Mouse (Mus musculus) midbrain, embryonic 15.5 days (tissue): ENCODE measurements around the gene Gm26897. TPM values are rescaled to one million over a fixed set of nuclear protein-coding genes. Genes with fewer than 3 reads are reported as not detected.
A peak's percentile ranks its signal among the peaks of the same experiment; 100 is the strongest.

Experiments used
- ATAC-seq: fragments of 200-750 bp; cut with Nextera tagmentation; replicated peaks from 2 replicates; pipeline ENCODE4 v1.8.0; 2017; ENCODE audit warnings: moderate TSS enrichment
- H3K27ac ChIP-seq: fragments of 300-500 bp; sonication (generic); 2 replicates; pipeline ENCODE4 v1.5.1; 2015; ENCODE audit warnings: mild to moderate bottlenecking, inconsistent platforms
- H3K27me3 ChIP-seq: fragments of 300-500 bp; sonication (generic); replicated peaks from 2 replicates; pipeline ENCODE4 v1.6.1; 2015; ENCODE audit warnings: inconsistent platforms
- H3K36me3 ChIP-seq: fragments of 300-500 bp; sonication (generic); replicated peaks from 2 replicates; pipeline ENCODE4 v1.6.1; 2015; ENCODE audit warnings: inconsistent platforms
- H3K4me1 ChIP-seq: fragments of 300-500 bp; sonication (generic); 2 replicates; pipeline ENCODE4 v1.6.1; 2015; ENCODE audit warnings: inconsistent platforms
- H3K4me2 ChIP-seq: fragments of 300-500 bp; sonication (generic); 2 replicates; pipeline ENCODE4 v1.6.1; 2015; ENCODE audit warnings: inconsistent platforms, mild to moderate bottlenecking, moderate library complexity
- H3K4me3 ChIP-seq: fragments of 300-500 bp; sonication (generic); 2 replicates; pipeline ENCODE4 v1.5.1; 2015; ENCODE audit warnings: mild to moderate bottlenecking, inconsistent platforms
- H3K9ac ChIP-seq: fragments of 300-500 bp; sonication (generic); 2 replicates; pipeline ENCODE4 v1.6.1; 2015; ENCODE audit warnings: mild to moderate bottlenecking, inconsistent platforms
- H3K9me3 ChIP-seq: fragments of 300-500 bp; sonication (generic); 2 replicates; pipeline ENCODE4 v1.6.1; 2016; ENCODE audit warnings: inconsistent platforms
- WGBS: fragments of 180-500 bp; shearing (Covaris S2); methylation state at CpG from one replicate; pipeline ENCODE4 v1.1.7; 2015; ENCODE audit warnings: mixed read lengths; 5-methylcytosine and 5-hydroxymethylcytosine counted together
- polyA plus RNA-seq: library from polyadenylated mRNA; unstranded; fragments of >200 nt; fragmentation: Nextera tagmentation; extraction: Ambion mirVana; gene quantifications from 2 replicates; pipeline ENCODE4 v1.2.1, GENCODE M21; 2015

The Gm26897 gene
- not detected in 2 replicates for polyA plus RNA-seq

DNA sequence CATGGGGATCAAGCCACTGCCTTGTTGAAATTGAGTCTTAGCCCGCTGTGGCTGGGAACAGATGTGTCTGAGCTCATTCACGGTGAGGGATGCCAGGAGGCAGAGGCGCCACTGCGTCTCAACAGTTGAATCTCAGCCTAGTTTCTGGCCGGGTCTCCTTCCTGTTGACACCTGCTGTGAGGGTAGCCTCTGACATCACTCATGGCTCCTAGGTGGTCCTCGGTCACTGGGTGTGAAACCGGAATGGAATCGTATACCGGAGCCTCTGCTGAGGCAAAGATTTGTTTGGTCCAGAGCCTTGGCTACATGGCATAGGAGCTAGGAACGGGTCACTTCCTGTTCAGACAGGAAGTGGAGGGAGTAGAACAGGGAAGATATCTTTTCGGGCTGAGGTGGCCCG is at the start of gene Gm26897:
Gene Gm26897 (plus strand): TSS at position 74 of the 400 bp plus-strand sequence.
- H3K4me3 ChIP-seq, result no peak within 1 kb of the TSS
- peaks cover 11% of the 10 kb centered on the region for H3K4me1 ChIP-seq
- 94% methylated on average over 12 of the region's 12 CpGs for WGBS
- no peaks in the 10 kb centered on the region for H3K9me3 ChIP-seq
- no peaks in the 10 kb centered on the region for H3K36me3 ChIP-seq
- no peaks in the 10 kb centered on the region for H3K27me3 ChIP-seq
- H3K4me2 ChIP-seq, result no peak within 1 kb of the TSS
- no peak within 1 kb of the TSS for H3K9ac ChIP-seq
- no peak within 1 kb of the TSS for H3K27ac ChIP-seq
- no peak for ATAC-seq

DNA sequence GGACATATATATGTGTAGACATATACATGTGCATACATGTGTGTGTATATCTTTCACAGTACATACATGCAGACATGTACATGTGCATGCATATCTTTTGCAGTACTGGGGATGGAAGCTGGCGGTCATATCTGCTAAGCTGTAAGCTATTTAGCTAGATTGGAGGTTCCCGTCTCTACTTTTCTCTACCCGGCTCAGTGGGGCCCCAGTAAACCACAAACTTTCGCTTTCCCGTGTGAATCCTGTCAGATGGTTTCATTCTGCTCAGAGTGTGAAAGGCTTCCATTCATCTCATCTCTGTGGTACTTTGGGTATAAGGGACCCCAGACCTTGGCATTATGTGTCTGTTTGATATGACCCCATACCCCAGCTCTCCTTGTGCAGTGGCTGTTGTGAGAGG is 46.4 kb upstream of the Gm26897 start:
- 75% methylated on average over 5 of the region's 5 CpGs for WGBS
- no peaks in the 10 kb centered on the region for H3K36me3 ChIP-seq
- ATAC-seq, result no peak
- no peaks in the 10 kb centered on the region for H3K9me3 ChIP-seq
- H3K27ac ChIP-seq, result no peak overlapping the region
- no peak overlapping the region for H3K4me2 ChIP-seq
- H3K4me3 ChIP-seq, result no peak overlapping the region
- H3K27me3 ChIP-seq, result no peaks in the 10 kb centered on the region
- H3K4me1 ChIP-seq, result peaks cover 11% of the 10 kb centered on the region
- H3K9ac ChIP-seq, result no peak overlapping the region

DNA sequence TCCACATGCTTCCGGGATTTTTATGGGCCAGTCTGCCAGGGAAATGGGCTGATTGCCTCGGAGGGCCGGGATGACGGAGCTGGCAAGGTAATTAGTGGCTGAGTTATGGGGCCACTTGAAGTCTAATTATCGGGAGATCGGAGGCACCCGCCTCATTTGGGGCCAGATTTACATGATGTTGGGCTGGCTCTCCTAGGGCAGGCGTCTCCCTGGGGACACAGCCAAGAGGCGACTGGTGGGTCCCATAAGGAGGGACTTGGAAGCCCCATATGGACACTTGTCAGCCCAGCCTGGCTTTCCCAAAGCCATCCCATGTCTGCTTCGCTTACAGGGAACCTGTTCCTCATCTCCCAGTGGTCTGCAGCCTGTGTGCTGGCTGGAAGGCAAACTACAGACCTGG is 45.1 kb upstream of the Gm26897 start:
- no peak overlapping the region for H3K4me3 ChIP-seq
- no peaks in the 10 kb centered on the region for H3K9me3 ChIP-seq
- no peak overlapping the region for H3K27ac ChIP-seq
- no peaks in the 10 kb centered on the region for H3K27me3 ChIP-seq
- ATAC-seq, result no peak
- no peaks in the 10 kb centered on the region for H3K36me3 ChIP-seq
- no peak overlapping the region for H3K9ac ChIP-seq
- no peak overlapping the region for H3K4me2 ChIP-seq
- 69% methylated on average over 10 of the region's 10 CpGs for WGBS
- peaks cover 21% of the 10 kb centered on the region for H3K4me1 ChIP-seq

DNA sequence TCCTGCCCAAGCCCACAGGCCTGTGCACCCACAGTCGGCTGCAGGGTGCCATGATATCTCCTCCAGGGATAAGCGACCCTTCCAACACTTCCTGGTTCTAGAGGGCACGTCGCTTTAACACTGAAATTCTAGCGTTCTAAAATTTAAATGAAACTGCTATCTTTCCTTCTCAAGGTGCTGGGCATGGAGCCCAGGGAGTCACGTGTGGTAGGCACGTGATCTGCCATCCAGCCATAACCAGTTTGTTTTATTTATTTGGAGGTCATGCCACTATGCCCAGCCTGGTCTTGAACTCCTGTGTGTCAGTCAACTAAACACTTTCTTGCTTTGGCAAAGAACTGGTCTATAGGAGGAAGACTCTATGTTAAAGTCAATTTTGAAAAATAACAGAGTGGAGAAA is 35.7 kb upstream of the Gm26897 start:
- no peak overlapping the region for H3K4me3 ChIP-seq
- 89% methylated on average over 7 of the region's 7 CpGs for WGBS
- H3K4me2 ChIP-seq, result no peak overlapping the region
- H3K27ac ChIP-seq, result no peak overlapping the region
- H3K4me1 ChIP-seq, result peaks cover 39% of the 10 kb centered on the region
- no peak for ATAC-seq
- no peaks in the 10 kb centered on the region for H3K27me3 ChIP-seq
- H3K9me3 ChIP-seq, result no peaks in the 10 kb centered on the region
- no peak overlapping the region for H3K9ac ChIP-seq
- no peaks in the 10 kb centered on the region for H3K36me3 ChIP-seq

DNA sequence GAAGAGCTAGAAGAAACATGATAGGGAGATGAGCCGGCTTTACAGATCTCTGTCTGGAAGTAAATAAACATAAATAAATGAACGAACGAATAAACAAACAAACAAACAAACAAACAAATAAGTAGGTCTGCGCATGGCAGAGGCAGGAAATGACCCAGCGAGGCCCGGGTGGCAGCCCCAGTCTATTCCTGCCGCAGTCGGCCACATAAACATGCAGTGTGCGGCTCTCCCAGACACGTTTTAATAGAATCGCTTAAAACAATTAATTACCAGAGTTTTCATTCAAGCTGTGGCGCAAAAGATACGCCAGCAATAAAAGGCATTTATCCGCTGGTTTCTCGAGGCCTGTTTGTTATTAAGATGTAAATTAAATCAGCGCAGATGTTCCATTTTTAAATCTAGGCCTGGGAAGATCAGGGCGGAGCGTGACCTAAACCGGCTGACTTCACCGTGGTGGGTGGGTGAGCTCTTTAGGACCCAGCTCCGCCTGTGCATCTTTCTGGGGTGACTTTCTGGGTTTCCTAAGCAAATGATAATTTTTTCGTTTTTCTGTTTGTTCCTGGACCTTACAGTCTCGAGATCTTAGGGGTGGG is 33.9 kb upstream of the Gm26897 start:
- Histone ChIP-seq H3K4me1 (peaks cover 42% of the 10 kb centered on the region), H3K9me3 (no peaks in the 10 kb centered on the region), H3K27me3 (no peaks in the 10 kb centered on the region), H3K27ac (peak overlapping the region; percentile 5; the same call in 1 of the 2 replicates), H3K9ac (no peak overlapping the region), H3K4me3 (no peak overlapping the region), H3K36me3 (no peaks in the 10 kb centered on the region), H3K4me2 (no peak overlapping the region)
- 0 out of 2 replicates have a peak, but pooled peaks have one; percentile 34 for ATAC-seq
- WGBS, result 29% methylated on average over 23 of the region's 23 CpGs

DNA sequence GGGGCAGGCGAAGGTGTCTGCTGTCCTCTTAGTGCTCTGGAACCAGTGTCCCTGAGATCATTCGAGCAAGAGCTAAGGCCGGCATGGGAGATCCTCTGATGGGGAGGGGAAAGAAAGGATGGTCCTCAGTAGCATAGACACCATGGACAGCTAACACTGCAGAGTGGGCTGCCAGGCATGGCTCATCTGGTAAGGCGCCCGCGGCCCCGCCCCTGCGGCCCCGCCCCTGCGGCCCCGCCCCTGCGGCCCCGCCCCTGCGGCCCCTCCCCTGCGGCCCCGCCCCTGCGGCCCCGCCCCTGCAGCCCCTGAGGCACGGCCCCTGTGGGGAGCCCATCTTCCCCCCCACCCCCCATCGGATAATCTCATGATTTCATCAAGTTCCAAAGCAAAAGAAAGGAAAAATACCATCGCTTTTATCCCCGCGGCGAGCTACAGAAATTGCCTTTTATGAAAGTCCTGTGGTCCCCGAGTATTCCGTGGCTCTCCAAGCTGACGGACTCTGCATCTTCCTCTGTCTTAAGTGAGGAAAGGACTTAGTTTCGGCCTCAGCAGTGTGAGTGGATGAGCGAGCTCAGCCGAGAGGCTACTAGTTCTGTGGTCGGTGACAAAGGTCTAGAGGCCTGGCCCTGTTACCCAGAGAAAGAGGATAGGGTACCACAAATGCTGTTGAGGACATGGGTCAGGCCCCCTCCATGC is 31.9 kb upstream of the Gm26897 start:
- H3K27me3 ChIP-seq, result no peaks in the 10 kb centered on the region
- no peak overlapping the region for H3K27ac ChIP-seq
- WGBS, result 6% methylated on average over 22 of the region's 31 CpGs
- no peak for ATAC-seq
- H3K36me3 ChIP-seq, result no peaks in the 10 kb centered on the region
- peak overlapping the region; percentile 41 for H3K4me2 ChIP-seq
- 0 out of 2 replicates have a peak overlapping the region, but pooled peaks have one; percentile 13 for H3K4me3 ChIP-seq
- H3K4me1 ChIP-seq, result peaks cover 42% of the 10 kb centered on the region
- no peak overlapping the region for H3K9ac ChIP-seq
- no peaks in the 10 kb centered on the region for H3K9me3 ChIP-seq

DNA sequence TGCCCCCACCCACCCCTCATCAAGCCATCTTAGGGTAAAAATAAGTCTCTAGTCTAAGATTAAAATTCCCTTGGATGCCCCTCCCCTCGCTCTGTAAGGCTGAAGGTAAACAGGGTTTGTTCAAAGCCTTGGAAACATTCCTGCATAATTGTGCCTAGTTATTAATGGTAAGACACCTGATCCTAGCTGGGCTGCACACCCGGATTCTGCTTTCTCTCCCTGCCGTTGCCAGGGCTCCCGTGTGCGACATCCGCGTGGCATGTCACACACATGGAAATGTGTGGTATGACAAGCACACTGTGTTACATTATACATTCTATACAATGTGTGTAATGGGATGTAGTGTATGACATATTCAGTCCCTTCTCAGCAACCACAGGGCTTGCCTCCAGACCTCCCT is 30.1 kb upstream of the Gm26897 start:
- 0 out of 2 replicates have a peak overlapping the region, but pooled peaks have one; percentile 6 for H3K27ac ChIP-seq
- 51% methylated on average over 7 of the region's 7 CpGs for WGBS
- H3K4me2 ChIP-seq, result no peak overlapping the region
- H3K9ac ChIP-seq, result no peak overlapping the region
- no peaks in the 10 kb centered on the region for H3K9me3 ChIP-seq
- H3K4me1 ChIP-seq, result peaks cover 42% of the 10 kb centered on the region
- H3K27me3 ChIP-seq, result no peaks in the 10 kb centered on the region
- H3K4me3 ChIP-seq, result no peak overlapping the region
- ATAC-seq, result no peak
- no peaks in the 10 kb centered on the region for H3K36me3 ChIP-seq

DNA sequence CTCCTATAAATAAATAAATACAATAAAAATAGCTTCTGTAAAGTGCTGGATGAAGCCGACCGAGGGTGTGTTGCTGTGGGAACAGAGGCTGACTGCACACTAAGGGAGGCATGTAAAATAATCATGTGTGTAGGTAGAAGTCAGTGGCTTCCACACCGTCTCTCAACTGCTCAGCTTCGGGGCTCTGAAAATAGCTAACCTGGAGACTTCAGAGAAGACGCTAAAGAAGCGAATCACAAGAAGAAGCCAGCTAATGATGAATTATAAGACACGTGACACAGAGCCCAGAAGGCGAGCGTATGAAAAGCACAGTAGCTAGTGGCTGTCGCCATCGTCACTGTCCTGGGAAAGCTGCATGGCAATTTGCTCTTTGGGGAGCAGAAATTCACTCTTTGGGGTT is 29.4 kb upstream of the Gm26897 start:
- Histone ChIP-seq H3K4me3 (no peak overlapping the region), H3K4me2 (no peak overlapping the region), H3K9me3 (no peaks in the 10 kb centered on the region), H3K4me1 (peaks cover 45% of the 10 kb centered on the region), H3K9ac (no peak overlapping the region), H3K36me3 (no peaks in the 10 kb centered on the region), H3K27ac (0 out of 2 replicates have a peak overlapping the region, but pooled peaks have one; percentile 6), H3K27me3 (no peaks in the 10 kb centered on the region)
- WGBS, result 49% methylated on average over 11 of the region's 11 CpGs
- no peak for ATAC-seq

DNA sequence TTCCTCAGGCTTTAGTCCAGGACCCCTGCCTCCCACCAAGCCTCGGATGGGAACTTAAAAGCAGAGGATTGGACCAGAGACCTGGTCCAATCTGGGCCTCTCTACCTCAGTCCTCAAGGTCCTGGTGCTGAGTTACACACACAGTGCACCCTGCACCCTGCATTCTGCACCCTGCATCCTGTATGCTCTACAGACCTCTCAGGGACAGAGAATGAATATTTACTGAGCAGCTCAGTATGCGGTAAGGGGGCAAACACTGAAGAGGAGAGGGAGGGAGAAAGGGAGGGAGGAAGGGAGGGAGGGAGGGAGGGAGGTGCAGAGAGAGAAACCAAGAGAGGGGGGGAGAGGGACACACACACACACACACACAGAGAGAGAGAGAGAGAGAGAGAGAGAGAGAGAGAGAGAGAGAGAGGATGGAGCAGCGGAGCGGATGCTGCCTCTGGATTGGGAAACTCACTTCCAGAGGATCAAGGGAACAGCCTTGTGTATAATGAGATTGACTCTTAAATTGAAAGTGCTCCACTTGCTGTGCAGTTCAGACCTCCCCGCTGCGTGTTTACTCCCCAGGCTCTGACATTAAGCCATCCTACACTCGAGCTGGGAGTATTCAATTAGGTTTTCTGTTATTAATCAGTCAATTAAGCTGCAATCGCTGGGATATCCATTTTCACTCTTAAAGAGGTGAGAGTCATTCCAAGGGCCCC is 24.4 kb upstream of the Gm26897 start:
- H3K27me3 ChIP-seq, result no peaks in the 10 kb centered on the region
- H3K36me3 ChIP-seq, result no peaks in the 10 kb centered on the region
- no peak overlapping the region for H3K9ac ChIP-seq
- peaks cover 11% of the 10 kb centered on the region for H3K4me1 ChIP-seq
- peak overlapping the region; percentile 67 for H3K27ac ChIP-seq
- 12% methylated on average over 8 of the region's 8 CpGs for WGBS
- H3K4me3 ChIP-seq, result no peak overlapping the region
- peaks cover 10% of the 10 kb centered on the region; the same call in 1 of the 2 replicates for H3K9me3 ChIP-seq
- H3K4me2 ChIP-seq, result no peak overlapping the region
- ATAC-seq, result peak; percentile 52

DNA sequence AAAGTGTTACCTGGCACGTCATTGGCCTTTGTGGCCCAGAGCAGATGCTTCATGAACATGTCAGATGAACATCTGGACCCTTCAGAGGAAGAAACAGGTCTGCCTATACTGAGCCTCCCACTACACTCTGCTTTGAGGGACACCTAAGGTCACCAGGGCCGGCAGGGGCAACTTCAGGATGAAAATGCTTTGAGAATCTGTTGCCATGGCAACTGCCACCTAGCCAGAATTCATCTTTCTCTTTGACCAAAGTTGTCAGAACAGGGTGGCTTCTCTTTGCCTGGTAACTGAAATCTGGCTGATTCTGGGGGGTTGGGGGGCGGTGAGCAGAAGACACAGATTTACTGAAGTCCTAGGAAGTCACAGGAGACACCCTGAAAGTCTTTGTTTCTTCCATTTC is 14.7 kb upstream of the Gm26897 start:
- WGBS, result 50% methylated on average over 3 of the region's 3 CpGs
- H3K4me2 ChIP-seq, result no peak overlapping the region
- peaks cover 20% of the 10 kb centered on the region for H3K4me1 ChIP-seq
- no peaks in the 10 kb centered on the region for H3K9me3 ChIP-seq
- H3K27ac ChIP-seq, result no peak overlapping the region; the same call in 1 of the 2 replicates
- H3K36me3 ChIP-seq, result no peaks in the 10 kb centered on the region
- ATAC-seq, result no peak
- no peaks in the 10 kb centered on the region for H3K27me3 ChIP-seq
- H3K4me3 ChIP-seq, result no peak overlapping the region
- H3K9ac ChIP-seq, result no peak overlapping the region

DNA sequence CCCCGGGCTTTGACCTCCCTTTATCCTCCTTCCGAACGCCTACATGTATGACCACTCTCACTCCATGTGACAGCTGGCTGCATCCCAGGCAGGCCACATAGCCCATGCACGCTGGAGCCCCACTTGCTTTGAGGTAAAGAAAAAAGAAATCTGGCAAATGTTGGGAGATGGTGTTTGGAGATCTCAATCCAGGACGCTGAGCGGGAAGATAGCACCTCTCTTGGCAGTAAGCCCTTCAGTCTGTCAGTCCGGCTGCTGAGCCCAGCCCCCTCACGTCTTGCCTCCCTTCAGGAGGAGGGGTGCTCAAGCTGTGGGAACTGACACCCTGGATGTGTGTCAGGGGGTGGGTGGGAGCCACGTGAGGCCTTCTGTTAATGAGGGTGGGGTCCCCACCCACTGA is 13.0 kb upstream of the Gm26897 start:
- Histone ChIP-seq H3K27ac (no peak overlapping the region), H3K27me3 (no peaks in the 10 kb centered on the region), H3K4me2 (no peak overlapping the region), H3K36me3 (no peaks in the 10 kb centered on the region), H3K9ac (no peak overlapping the region), H3K9me3 (no peaks in the 10 kb centered on the region), H3K4me1 (peaks cover 37% of the 10 kb centered on the region), H3K4me3 (no peak overlapping the region)
- no peak for ATAC-seq
- WGBS, result 74% methylated on average over 9 of the region's 9 CpGs

DNA sequence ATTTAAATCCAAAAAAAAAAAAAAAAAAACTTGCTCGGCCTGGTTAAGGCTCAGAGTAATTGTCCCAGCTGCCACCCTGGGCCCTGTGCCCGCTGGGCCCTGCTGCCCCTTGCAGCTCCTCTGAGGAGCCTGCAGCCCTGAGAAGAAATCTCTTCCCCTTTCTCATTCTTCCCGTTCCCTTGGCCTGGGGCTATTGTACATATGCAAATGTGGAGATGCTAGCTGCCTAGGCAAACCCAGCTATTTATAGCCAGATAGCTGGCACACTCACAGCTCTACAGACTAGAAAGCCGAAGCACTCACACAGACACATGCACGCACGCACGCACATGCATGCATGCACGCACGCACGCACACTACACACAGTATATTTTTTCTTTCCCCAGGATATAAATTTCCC is 9.0 kb upstream of the Gm26897 start:
- Histone ChIP-seq H3K9ac (no peak overlapping the region), H3K27ac (peak overlapping the region; percentile 83), H3K4me2 (peak overlapping the region; percentile 15; the same call in 1 of the 2 replicates), H3K36me3 (no peaks in the 10 kb centered on the region), H3K9me3 (no peaks in the 10 kb centered on the region), H3K4me1 (peaks cover 30% of the 10 kb centered on the region), H3K27me3 (no peaks in the 10 kb centered on the region), H3K4me3 (no peak overlapping the region)
- WGBS, result 26% methylated on average over 10 of the region's 10 CpGs
- peak; percentile 89 for ATAC-seq
